Mouse (Mus musculus) neural tube, embryonic 10.5 days (tissue): ENCODE data around the gene Fam173a.

Experiments
- DNase-seq: peaks from one replicate; pipeline ENCODE4 v3.0.0-alpha.2; 2017; ENCODE audit warnings: low spot score; ENCODE audit errors: extremely low spot score

The Fam173a gene

DNA sequence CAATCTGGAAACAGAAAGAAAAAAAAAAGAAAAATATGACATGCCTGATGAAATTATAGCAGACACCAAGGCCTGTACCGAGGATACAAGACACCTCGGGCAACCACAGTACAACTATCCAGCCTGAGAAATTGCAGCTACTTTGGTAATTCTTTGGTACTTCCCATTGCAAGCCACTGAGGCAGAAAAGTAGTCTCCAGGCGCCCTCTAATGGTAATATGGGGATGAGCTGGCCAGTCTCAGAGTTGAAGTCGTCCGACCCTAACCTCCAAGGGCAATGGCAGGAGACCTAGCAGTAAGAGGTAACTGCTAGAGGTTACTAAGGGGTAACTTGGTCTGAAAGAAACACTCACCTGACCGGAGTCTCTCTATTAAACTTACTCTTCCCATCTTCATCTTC lies 8.3 kb upstream of the Fam173a start:
- DNase-seq, result peak; percentile 65

- DNase-seq, result peak; percentile 93
These were observed 4.3 kb upstream of the Fam173a start, which contains the start of gene Metrn for GRCm38 (mm10) chr17:25796951-25797369. Metrn (minus strand) TSS chr17:25797136.

- peak; percentile 55 for DNase-seq
These were observed 3.6 kb upstream of the Fam173a start for GRCm38 (mm10) chr17:25796211-25796771.

- peak; percentile 88 for DNase-seq
These were observed 3.0 kb upstream of the Fam173a start, which contains the start of gene AC134908.4 for GRCm38 (mm10) chr17:25795609-25796092. AC134908.4 (minus strand) TSS chr17:25795659.

DNA sequence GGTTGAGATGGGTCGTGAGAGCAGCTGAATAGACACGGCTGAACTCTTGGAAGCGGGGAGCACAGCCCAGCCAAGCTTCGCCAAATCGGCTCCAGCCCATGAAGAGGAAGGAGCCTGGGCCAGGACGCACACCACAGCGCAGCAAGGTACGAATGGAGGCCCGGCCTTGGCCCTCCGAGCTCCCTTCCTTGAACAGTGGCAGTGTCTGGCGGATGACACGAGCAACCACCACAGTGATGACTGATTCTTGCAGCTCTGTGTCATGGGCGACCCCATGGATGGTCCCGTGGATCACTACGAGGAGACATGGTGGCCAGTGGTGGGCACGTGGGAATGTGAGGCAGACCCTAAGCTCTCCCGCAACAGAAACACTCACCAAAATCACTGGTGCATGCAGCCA lies 2.3 kb upstream of the Fam173a start:
- DNase-seq, result no peak

- peak; percentile 49 for DNase-seq
These were observed 1.5 kb upstream of the Fam173a start for GRCm38 (mm10) chr17:25794197-25794596.

DNA sequence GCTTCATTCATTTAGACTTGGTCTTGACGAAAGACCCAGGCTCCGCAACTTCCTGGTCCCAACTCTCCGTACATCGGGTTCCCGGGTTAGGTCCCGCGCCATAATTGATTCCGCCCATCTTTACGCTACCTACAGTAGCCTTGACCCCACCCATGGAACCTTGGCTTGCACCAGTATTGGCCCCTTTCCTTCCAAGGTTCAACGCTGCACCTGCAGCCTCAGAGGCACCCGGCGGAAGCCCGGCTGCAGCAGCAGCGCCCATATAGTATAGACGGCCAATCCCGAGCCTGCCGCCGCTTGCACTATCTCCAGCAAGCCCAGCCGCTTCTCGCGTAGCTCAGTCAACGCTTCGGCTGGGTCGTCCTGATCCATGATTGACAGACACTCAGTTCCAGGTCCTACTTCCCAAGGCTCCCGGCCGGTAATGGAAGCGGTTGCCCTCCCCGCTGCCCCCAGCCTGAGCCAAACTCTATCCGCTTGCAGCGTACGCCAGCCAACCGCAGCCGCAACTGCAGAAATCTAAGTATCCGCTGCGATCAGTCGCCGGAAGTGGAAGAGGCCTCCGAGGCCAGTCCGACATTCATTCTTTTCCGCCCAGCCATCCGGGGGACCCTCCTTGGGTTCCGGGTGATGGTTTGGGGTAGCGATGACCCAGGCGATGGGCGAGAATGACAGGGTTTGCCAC lies 716 bp downstream of the Fam173a start:
- DNase-seq, result peak; percentile 89

- peak; percentile 35 for DNase-seq
These were observed 1.3 kb downstream of the Fam173a start for GRCm38 (mm10) chr17:25791320-25791842.

DNA sequence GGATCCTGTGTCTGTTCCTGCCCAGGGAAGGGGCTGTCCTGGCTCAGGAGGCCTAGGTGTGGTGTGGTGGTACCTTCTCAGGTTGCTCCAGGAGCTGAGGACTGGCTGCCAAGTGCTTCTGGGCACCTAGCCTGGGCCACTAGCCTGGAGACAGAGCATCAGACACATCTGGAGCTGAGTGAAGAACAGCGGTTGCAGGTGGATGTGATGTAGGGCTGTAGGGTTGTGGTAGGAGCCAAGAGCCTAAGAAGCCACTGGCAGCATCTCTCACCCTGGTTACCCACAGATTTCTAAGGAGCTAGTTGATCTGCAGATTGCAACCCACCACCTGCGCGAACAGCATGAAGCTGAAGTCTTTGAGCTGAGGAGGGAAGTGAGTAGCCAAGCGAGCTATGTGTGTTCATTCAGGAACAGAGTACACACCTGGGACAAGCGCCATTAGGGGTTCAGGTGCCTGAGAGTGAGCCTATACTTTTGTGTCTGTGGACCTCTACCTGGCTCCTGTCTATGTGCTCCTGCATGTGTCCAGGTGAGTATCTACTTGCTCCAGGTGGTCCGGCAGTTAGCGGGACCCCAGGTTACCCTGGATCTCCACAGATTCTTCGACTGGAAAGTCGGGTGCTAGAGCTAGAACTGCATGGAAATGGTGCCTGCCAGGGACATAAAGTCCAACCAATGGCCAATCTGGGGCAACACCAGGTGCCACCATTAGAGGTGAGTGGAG lies 5.8 kb downstream of the Fam173a start:
- no peak for DNase-seq

DNA sequence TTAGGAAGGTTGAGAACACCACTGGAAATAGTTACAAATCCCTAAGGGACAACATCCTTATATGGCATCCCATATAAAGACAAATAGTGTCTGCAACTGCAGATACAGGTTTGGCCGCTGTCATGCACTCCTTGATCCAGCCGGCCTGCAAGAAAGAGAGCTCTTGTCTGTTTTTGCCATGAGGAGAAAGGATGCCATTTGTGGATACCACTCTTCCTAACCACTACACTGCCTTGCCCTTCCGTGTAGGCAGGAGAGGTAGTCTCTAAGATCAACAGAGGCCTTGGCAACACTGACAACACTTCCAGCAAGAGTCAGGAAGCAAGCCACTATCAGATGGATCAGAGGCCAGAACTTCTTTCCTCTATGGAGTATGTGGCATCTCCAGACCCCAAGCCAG lies 6.4 kb downstream of the Fam173a start, which contains the start of gene Ccdc78:
Gene Ccdc78 (plus strand): TSS at position 301 of the 400 bp plus-strand sequence.
- DNase-seq, result no peak

GRCm38 (mm10) chr17:25785281-25785745 lies 7.4 kb downstream of the Fam173a start, which contains the start of gene Haghl:
Haghl (minus strand) TSS chr17:25785673.
- DNase-seq, result peak; percentile 99

DNA sequence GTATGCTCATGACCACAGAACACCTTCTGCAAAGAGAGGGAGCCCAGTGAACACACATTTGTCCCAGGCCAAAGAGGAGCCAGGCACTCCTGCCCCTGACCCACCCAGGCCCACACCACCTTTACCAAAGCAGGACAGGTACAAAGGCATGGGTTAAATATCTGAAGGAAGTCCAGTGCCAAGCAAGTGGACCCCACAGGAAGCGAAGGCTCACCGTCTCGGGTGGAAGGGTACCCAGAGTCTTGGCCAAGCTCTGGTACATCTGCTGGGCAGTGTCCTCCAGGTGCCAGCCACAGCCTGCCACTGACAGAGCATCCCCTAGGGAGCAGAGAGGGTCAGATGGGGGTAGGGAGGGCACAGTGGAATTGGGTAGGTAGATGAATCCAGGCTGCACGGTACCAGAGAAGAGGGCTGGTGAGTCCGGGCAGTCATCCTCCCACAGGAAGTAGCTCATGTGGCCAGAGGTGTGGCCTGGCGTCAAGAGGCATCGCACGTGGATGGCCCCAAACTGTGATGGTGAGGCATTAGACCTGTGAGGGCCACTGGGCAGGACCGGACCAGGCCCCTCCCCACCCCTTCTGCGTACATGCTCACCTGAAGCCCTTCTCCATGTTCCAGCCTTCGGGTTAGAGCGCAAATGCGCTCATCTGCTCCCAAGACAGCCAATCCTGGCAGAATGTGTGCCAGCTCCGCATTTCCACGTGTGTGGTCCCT lies 8.7 kb downstream of the Fam173a start:
- no peak for DNase-seq

DNA sequence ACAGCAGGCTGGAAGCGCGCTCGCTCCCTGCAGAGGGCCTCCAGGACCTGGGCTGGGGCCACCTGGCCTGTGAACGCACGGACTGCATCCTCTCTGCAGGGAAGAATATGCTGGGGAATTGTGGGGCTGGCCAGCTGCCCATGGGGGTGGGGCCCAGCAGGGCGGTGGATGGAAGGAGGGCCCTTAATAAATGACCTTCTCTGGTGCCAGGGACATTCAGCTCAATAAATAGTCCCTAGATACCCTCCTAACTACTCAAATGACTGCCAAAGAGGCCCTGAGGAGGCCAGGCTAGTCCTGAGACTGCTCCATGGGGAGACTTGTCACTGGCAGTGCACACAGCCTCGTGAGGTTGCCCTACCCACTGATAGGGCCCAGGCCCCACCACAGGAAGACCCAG lies 9.6 kb downstream of the Fam173a start:
- no peak for DNase-seq

- no peak for DNase-seq
These were observed 11.4 kb downstream of the Fam173a start for GRCm38 (mm10) chr17:25781339-25781738.

DNA sequence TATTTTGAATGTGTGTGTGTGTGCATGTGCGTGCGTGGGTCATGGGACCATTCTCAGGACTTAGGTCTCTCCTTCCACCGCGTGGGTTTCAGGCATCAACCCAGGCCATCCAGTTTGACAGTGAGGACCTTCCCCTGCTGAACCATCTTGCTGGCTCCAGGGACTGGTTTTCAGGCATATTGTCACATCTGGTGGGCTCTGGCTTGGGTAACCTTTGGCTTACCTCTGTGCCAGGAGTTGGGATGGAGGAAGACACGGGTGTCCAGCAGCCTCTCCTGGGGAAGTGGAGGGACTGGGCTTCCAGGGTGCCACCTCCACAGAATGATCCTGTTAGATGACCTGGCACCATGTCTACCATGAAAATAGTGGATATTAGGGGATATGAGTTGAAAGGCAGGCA lies 14.8 kb downstream of the Fam173a start:
- no peak for DNase-seq

GRCm38 (mm10) chr17:25775318-25776062 lies 17.2 kb downstream of the Fam173a start:
- DNase-seq, result no peak

DNA sequence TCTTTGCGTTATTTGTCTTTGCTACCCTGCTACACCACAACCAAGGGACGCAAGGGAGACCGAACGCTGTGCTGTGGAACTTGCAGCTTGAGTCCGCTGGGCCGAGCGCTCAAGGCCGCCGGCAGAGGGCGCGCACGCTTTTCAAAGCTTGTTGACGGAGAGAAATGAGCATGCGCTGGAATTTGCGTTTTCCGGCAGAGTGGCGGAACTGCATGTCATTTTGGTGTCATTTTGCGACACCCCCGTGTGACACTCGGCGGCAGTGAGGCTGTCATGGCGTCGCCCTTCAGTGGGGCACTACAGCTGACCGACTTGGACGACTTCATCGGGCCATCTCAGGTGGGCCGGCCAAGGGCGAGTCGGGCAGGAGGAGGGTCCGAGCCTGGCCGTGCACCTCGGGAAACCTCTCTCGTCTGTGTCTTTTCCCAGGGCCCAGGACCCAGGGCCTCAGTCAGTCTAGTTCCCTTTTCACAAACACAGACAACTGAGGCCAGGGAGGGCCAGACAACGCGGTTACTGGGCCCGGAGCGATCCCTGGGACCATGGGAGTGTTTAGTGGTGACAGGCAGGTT lies 19.1 kb downstream of the Fam173a start, which contains the start of gene Narfl:
Gene Narfl (plus strand): TSS at position 228 of the 572 bp plus-strand sequence.
- DNase-seq, result peak; percentile 99

- DNase-seq, result no peak
These were observed 23.4 kb downstream of the Fam173a start for GRCm38 (mm10) chr17:25769331-25769730.

- no peak for DNase-seq
These were observed 26.8 kb downstream of the Fam173a start for GRCm38 (mm10) chr17:25765886-25766285.

GRCm38 (mm10) chr17:25762591-25762990 lies 30.1 kb downstream of the Fam173a start:
- no peak for DNase-seq
